Mouse (Mus musculus) ES-E14 (cell line): ENCODE data around the gene Tmem9. TPM values are rescaled to one million over a fixed set of nuclear protein-coding genes. Genes with fewer than 3 reads are reported as not detected.

Experiments used
- DNase-seq: peaks from one replicate; pipeline ENCODE4 v3.0.0-alpha.2; 2013; ENCODE audit warnings: low read depth, low spot score
- H3K27ac ChIP-seq: 2 replicates; pipeline ENCODE4 v1.5.1; 2012; ENCODE audit warnings: low read depth, mild to moderate bottlenecking, low read length, moderate library complexity, mixed read lengths; ENCODE audit not compliant: poor library complexity, insufficient read depth, severe bottlenecking
- H3K36me3 ChIP-seq: 2 replicates; pipeline ENCODE4 v1.6.1; 2012; ENCODE audit warnings: mild to moderate bottlenecking, low read length, moderate library complexity, mixed read lengths; ENCODE audit not compliant: control insufficient read depth, poor library complexity, insufficient read depth, severe bottlenecking
- H3K4me1 ChIP-seq, 2 experiments: fragments of 150-350 bp in 1 of 2; sonication (generic) in 1 of 2; 2 replicates each; pipeline ENCODE4 v1.6.1; 2012; ENCODE audit warnings: low read length in 2 of 2, mild to moderate bottlenecking in 1 of 2, mixed read lengths in 1 of 2; ENCODE audit not compliant: control insufficient read depth in 2 of 2, insufficient read depth in 2 of 2, poor library complexity in 1 of 2
- H3K4me3 ChIP-seq, 2 experiments: fragments of 150-350 bp in 1 of 2; sonication (generic) in 1 of 2; 2 replicates each; pipeline ENCODE4 v1.5.1; 2012; ENCODE audit warnings: low read length in 2 of 2, low read depth in 1 of 2, mild to moderate bottlenecking in 1 of 2, mixed read lengths in 1 of 2; ENCODE audit not compliant: insufficient read depth in 1 of 2, poor library complexity in 1 of 2, severe bottlenecking in 1 of 2
- H3K9ac ChIP-seq: 2 replicates; pipeline ENCODE4 v1.6.1; 2012; ENCODE audit warnings: low read depth, mild to moderate bottlenecking, low read length, mixed read lengths; ENCODE audit not compliant: poor library complexity, insufficient read depth, severe bottlenecking
- H3K9me3 ChIP-seq: fragments of 150-350 bp; sonication (generic); 2 replicates; pipeline ENCODE4 v1.6.1; 2012; ENCODE audit warnings: low read depth, mild to moderate bottlenecking, low read length; ENCODE audit not compliant: control insufficient read depth, insufficient read depth
- CHD2 ChIP-seq: IDR thresholded peaks from 2 replicates; pipeline ENCODE4 v1.6.1; 2014; ENCODE audit warnings: mild to moderate bottlenecking, low read depth, low read length, inconsistent platforms
- HCFC1 ChIP-seq: IDR thresholded peaks from 2 replicates; pipeline ENCODE4 v1.6.1; 2012; ENCODE audit warnings: low read length, inconsistent platforms, borderline replicate concordance; ENCODE audit not compliant: insufficient read depth
- MAFK ChIP-seq: IDR thresholded peaks from 2 replicates; pipeline ENCODE4 v1.6.1; 2014; ENCODE audit warnings: mild to moderate bottlenecking, low read depth, low read length, inconsistent platforms; ENCODE audit not compliant: insufficient read depth
- ZC3H11A ChIP-seq: IDR thresholded peaks from 2 replicates; pipeline ENCODE4 v1.6.1; 2012; ENCODE audit warnings: low read depth, mild to moderate bottlenecking, inconsistent platforms, low read length, borderline replicate concordance
- ZNF384 ChIP-seq: IDR thresholded peaks from 2 replicates; pipeline ENCODE4 v1.6.1; 2012; ENCODE audit warnings: low read depth, low read length, inconsistent platforms
- in situ Hi-C, 2 experiments: fragments of 600-800 bp; cut with MboI; formaldehyde crosslinking; loops; one replicate each; pipeline ENCODE4 v1.15.1; 2025; ENCODE audit warnings: low sequenced_read_pairs in 2 of 2, inconsistent platforms in 1 of 2; ENCODE audit not compliant: unreplicated experiment in 2 of 2
- total RNA-seq: library from RNA; depleted of rRNA; stranded (reverse); fragments of 300-350 nt; gene quantifications from 2 replicates; pipeline ENCODE4 v1.2.3, GENCODE M21; 2012

The Tmem9 gene
- total RNA-seq, 1 experiment: 52.8 TPM

GRCm38 (mm10) chr1:135967739-135968138, 40.2 kb upstream of the Tmem9 start:
- in situ Hi-C loops: no loop called here
- Histone ChIP-seq H3K9ac (no peak overlapping the region), H3K27ac (no peak overlapping the region), H3K4me1 (no peaks in the 10 kb centered on the region), H3K36me3 (no peaks in the 10 kb centered on the region), H3K9me3 (no peaks in the 10 kb centered on the region), H3K4me3 (no peak overlapping the region)
- TF ChIP-seq CHD2 (no peak), HCFC1 (no peak), ZC3H11A (no peak), MAFK (no peak), ZNF384 (no peak)
- DNase-seq: no peak

- Histone ChIP-seq H3K36me3 (no peaks in the 10 kb centered on the region), H3K9me3 (no peaks in the 10 kb centered on the region), H3K27ac (no peak overlapping the region; the same call in 1 of the 2 replicates), H3K4me1 (no peaks in the 10 kb centered on the region), H3K9ac (no peak overlapping the region), H3K4me3 (no peak overlapping the region)
- TF ChIP-seq CHD2: no peak
- no peak for TF ChIP-seq ZNF384
- TF ChIP-seq ZC3H11A: no peak
- no peak for TF ChIP-seq MAFK
- TF ChIP-seq HCFC1: no peak
- in situ Hi-C loops: no loop called here
- no peak for DNase-seq
These were observed 37.5 kb upstream of the Tmem9 start for GRCm38 (mm10) chr1:135970486-135970885.

- no peak for TF ChIP-seq HCFC1
- TF ChIP-seq MAFK: no peak
- TF ChIP-seq ZC3H11A: no peak
- no peak for TF ChIP-seq CHD2
- no peak for TF ChIP-seq ZNF384
- no peaks in the 10 kb centered on the region for H3K36me3 ChIP-seq
These were observed 35.4 kb upstream of the Tmem9 start for GRCm38 (mm10) chr1:135972576-135972975.

GRCm38 (mm10) chr1:135984105-135984504, 23.8 kb upstream of the Tmem9 start:
- Histone ChIP-seq H3K4me3 (no peak overlapping the region), H3K9ac (no peak overlapping the region), H3K36me3 (no peaks in the 10 kb centered on the region), H3K27ac (no peak overlapping the region), H3K4me1 (no peaks in the 10 kb centered on the region), H3K9me3 (no peaks in the 10 kb centered on the region)
- no peak for TF ChIP-seq ZC3H11A
- no peak for TF ChIP-seq CHD2
- no peak for TF ChIP-seq MAFK
- TF ChIP-seq HCFC1: no peak
- TF ChIP-seq ZNF384: no peak
- in situ Hi-C loops: no loop called here
- DNase-seq: no peak

More at GRCm38 (mm10) chr1:135972576-135972975, 35.4 kb upstream of the Tmem9 start:
- no peak overlapping the region for H3K9ac ChIP-seq
- H3K4me3 ChIP-seq: no peak overlapping the region
- H3K4me1 ChIP-seq: no peaks in the 10 kb centered on the region
- in situ Hi-C loops: no loop called here
- H3K27ac ChIP-seq: no peak overlapping the region
- DNase-seq: no peak
- H3K9me3 ChIP-seq: no peaks in the 10 kb centered on the region

GRCm38 (mm10) chr1:135989876-135990275, 18.1 kb upstream of the Tmem9 start:
- TF ChIP-seq ZC3H11A: no peak
- no peak for TF ChIP-seq MAFK
- TF ChIP-seq HCFC1: no peak
- no peak for TF ChIP-seq CHD2
- TF ChIP-seq ZNF384: no peak

More at GRCm38 (mm10) chr1:135989876-135990275, 18.1 kb upstream of the Tmem9 start:
- Histone ChIP-seq H3K4me3 (no peak overlapping the region), H3K4me1 (no peaks in the 10 kb centered on the region), H3K36me3 (no peaks in the 10 kb centered on the region), H3K27ac (no peak overlapping the region), H3K9me3 (no peaks in the 10 kb centered on the region), H3K9ac (no peak overlapping the region)
- in situ Hi-C loops: no loop called here
- DNase-seq: no peak
